Mouse (Mus musculus) gonadal fat pad, adult 2 months (tissue): ENCODE results near the gene Rbmxl2. TPM values are rescaled to one million over a fixed set of nuclear protein-coding genes. Genes with fewer than 3 reads are reported as not detected.

ENCODE experiments used
- DNase-seq: peaks from one replicate; pipeline ENCODE4 v3.0.0-alpha.2; 2012; ENCODE audit warnings: low read depth
- polyA plus RNA-seq: library from polyadenylated mRNA; depleted of rRNA; stranded (reverse); fragments of >200 nt; gene quantifications from 2 replicates; pipeline ENCODE4 v1.2.3, GENCODE M21; 2012; rRNA removed

Gene Rbmxl2
- polyA plus RNA-seq: 0.07 and 0.20 TPM in 2 replicates

DNA sequence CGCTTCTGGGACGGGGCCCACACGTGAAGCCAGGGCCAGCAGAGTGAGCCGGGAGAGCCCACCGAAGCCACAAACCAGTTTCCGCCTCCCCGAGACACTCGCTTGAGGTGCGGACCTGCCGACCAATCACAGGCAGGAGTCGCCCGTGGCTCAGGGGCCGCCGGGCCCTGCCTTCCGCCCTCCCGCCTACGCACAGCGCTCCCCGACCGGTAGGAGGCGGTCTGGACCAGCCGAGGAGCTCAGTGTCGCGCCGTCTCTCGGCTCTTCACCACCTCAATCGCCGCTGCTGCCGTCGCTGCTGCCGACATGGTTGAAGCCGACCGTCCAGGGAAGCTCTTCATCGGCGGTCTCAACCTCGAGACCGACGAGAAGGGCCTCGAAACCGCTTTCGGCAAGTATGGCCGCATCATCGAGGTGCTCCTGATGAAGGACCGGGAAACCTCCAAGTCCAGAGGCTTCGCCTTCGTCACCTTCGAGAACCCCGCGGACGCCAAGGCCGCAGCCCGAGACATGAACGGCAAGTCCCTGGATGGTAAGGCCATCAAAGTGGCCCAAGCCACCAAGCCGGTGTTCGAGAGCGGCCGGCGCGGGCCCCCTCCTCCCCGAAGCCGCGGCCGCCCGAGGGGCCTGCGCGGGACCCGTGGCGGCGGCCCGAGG is at the start of gene Rbmxl2:
Rbmxl2 (plus strand) TSS at position 242 of the 657 bp plus-strand sequence.
- no peak for DNase-seq

GRCm38 (mm10) chr7:107166690-107167089 is 42.6 kb upstream of the Rbmxl2 start, which contains the start of gene Nlrp14:
TSS of gene Nlrp14 (plus strand) at chr7:107166990.
- no peak for DNase-seq

DNA sequence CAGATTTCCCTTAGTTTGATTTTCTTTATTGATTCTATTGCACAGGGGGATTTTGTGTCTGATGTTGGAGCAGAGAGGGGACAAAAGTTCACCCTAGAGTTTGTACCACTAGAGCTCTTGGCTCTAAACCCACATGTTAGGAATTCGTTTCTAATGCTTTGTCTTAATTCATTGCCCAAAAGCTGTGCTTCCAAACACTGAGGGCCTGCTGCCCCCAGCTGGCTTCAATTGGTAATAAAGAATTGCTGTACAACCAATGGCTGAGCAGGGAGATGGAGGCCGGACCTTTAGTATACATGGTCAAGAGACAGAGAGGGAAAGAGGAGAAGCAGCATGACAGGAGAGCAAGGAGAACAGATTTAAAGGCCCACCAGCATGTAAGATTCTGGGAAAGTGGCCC is 28.8 kb upstream of the Rbmxl2 start:
- no peak for DNase-seq

GRCm38 (mm10) chr7:107201817-107202216 is 7.4 kb upstream of the Rbmxl2 start:
- DNase-seq: no peak

- no peak for DNase-seq
Measured at GRCm38 (mm10) chr7:107207843-107208242, 1.4 kb upstream of the Rbmxl2 start.

GRCm38 (mm10) chr7:107210126-107210576 is 906 bp downstream of the Rbmxl2 start:
- DNase-seq: no peak

- DNase-seq: no peak
Measured at GRCm38 (mm10) chr7:107215723-107216122, 6.5 kb downstream of the Rbmxl2 start.

DNA sequence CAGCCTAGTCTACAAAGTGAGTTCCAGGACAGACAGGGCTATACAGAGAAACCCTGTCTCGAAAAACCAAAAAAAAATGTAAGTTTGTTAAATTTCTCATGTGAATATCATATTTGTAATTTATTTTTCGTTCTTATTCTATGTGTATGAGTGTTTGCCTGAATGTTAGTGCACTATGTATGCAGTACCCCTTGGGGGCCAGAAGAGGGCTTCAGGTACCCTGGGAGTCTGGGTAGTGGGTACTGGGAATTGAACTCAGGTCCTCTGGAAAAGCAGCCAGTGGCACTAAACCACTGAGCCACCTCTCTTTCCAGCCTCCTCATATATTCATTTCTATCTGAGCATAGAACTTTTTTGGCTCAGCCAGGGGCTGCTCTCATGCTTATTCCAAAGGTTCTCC is 7.6 kb downstream of the Rbmxl2 start:
- no peak for DNase-seq

DNA sequence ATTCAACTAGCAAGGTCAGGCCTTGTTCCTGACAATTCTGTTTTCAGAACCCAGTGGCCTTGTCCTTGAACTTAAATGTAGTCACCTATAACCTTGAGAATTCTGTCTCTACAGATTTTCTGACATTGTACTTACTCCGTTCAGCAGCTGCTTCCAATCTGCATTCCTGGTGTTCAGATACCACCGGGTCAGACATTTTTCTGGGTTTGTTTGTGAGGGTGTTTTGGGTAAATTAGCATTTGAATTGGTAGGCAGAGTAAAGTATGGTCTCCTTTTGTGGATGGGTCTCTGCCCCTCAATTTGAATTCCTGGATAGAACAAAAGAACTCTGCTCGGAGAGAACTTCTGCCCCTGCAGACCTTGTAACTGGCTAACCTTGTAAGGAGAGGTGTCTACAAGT is 27.6 kb downstream of the Rbmxl2 start:
- DNase-seq: no peak

DNA sequence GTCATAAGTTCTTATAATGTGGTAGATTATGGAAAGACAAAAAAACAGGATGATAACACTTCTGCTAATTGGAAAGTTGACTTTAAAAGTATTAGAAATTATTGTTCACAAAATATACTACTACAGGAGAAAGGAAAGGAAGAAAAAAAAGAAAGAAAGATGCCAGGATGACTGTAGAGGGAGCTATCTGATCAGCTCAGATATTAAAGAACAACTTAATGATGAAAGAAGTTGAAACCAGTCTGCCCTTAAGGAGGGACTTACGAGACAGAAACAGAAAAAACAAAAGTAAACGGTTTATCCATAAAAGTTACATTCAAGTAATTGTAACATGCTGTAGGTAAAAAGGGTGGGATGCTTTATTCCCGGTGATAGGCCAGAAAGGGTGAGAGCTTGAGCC is 28.3 kb downstream of the Rbmxl2 start:
- no peak for DNase-seq

- no peak for DNase-seq
Measured at GRCm38 (mm10) chr7:107241371-107241883, 32.2 kb downstream of the Rbmxl2 start.

DNA sequence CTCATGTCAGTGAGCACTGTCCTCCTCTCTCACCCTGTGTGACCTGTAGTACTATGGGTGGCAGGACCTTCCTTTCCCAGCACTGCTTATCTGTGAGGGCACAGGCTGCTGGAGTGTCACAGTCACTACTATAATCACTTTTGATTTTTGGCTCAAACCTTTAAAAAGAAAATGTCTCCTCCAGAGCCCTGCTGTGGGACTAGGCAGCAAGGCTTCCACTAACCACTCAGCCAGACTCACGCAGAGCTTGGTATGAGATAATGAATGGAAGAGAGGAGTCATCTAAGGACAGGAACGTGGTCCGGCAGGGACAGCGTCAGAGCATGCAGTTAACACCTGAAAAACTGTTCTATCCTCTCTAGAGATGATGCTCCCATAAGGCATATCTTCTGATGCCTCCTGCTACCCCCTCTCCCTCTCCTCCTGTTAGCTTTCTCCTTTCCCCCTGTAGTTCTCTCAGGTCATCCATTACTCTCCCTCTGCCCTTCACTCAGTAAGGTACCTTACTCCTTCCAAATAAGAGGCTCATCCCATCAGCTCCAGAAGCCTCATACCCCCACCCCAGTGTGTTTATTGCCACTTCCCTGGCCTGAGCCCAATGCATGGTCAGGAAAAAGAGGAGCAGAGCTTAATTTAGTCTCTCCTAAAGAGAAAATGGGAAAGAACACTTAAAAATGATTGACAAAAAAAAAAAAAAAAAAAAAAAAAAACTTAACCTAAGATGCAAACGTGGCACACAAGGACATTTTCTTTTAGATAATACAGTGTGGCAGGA is 41.2 kb downstream of the Rbmxl2 start:
- no peak for DNase-seq

DNA sequence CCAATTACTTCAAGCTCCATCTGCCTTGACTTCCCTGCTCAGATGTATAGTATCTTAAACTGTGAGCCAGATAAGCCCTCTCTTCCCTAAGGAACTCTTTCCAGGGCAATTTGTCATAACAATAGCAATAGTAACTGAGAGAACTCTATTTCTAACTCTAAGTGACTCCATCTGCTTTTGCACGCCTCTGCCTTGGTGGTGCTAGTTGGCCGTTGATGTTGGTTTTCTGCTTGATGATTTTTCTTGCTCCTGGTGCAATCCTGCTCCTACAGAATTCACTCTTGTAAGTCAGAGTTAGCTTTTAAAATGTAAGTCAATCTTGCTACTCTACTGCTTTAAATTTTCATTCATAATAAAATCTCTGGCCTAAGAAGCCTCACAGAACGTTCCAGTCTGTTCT is 44.1 kb downstream of the Rbmxl2 start:
- no peak for DNase-seq

DNA sequence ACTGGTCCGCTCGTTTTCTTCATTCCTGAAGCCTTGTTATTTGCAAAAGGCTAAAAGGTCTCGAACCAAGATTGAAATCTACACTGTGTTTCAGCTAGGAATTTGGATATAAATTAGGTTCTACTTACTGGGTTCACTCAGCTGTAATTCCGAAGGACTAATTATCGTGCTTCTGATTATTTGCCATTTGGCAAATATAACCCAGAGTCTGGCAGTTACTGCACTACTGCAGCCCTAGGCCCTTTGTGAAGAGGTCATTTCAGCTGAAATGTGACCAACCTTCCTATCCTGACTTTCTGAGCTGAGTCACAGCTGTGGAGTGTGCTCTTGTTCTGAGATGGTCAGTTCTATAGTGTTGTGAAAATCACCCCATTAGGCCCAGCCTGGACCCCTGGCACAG is 50.7 kb downstream of the Rbmxl2 start:
- DNase-seq: no peak

Other genes with a start within 250 kb of the Rbmxl2 start
- gene Olfr6, start 245.5 kb upstream of the Rbmxl2 start, polyA plus RNA-seq: not detected in 2 replicates
- gene Olfr711, start 234.0 kb upstream of the Rbmxl2 start, polyA plus RNA-seq: not detected in 2 replicates
- gene Olfr2, start 203.4 kb upstream of the Rbmxl2 start, polyA plus RNA-seq: not detected in 2 replicates
- gene Olfr713, start 178.3 kb upstream of the Rbmxl2 start, polyA plus RNA-seq: not detected in 2 replicates
- not detected in 2 replicates for gene Olfr714, start 138.5 kb upstream of the Rbmxl2 start, polyA plus RNA-seq
- gene Olfr17, start 116.2 kb upstream of the Rbmxl2 start, polyA plus RNA-seq: not detected in 2 replicates
- not detected in 2 replicates for gene Olfr715b, start 99.1 kb upstream of the Rbmxl2 start, polyA plus RNA-seq
- not detected in 2 replicates for gene Olfr715, start 78.4 kb upstream of the Rbmxl2 start, polyA plus RNA-seq
- not detected in 2 replicates for gene Olfr716, start 71.1 kb upstream of the Rbmxl2 start, polyA plus RNA-seq
- gene Nlrp14, start 42.5 kb upstream of the Rbmxl2 start, polyA plus RNA-seq: 0.19 and 0.28 TPM in 2 replicates
- 0.26 and 0.51 TPM in 2 replicates for gene Syt9, start 161.3 kb downstream of the Rbmxl2 start, polyA plus RNA-seq